Mouse (Mus musculus): ENCODE measurements around the gene Inpp5k.

- TF ChIP-seq CTCF (IDR thresholded peaks at IDR 0.05) (no peak), EP300 (IDR thresholded peaks at IDR 0.05) (no peak)
Measured at GRCm38 (mm10) chr11:75684956-75685355, 54.2 kb downstream of the Inpp5k start.

Data from lung, postnatal 0 days (tissue).